Mouse (Mus musculus) spleen, adult 2 months (tissue): ENCODE data around the gene Zfp988.
"Not testable (repeated sequence)": the region's sequence is repeated elsewhere in the genome, so short reads cannot be mapped to it uniquely, and the experiment has no call there.

Experiments used
- CTCF ChIP-seq: fragments of 200-500 bp; IDR thresholded peaks from 2 replicates; pipeline ENCODE4 v1.5.1; 2011; ENCODE audit warnings: mild to moderate bottlenecking, inconsistent platforms; ENCODE audit not compliant: insufficient read depth, insufficient read length, insufficient replicate concordance; ENCODE audit errors: extremely low read depth
- POLR2A ChIP-seq: fragments of 200-500 bp; IDR thresholded peaks from 2 replicates; pipeline ENCODE4 v1.6.1; 2011; ENCODE audit warnings: low read depth, low read length, inconsistent platforms

- not testable (repeated sequence) for TF ChIP-seq CTCF, POLR2A
Observed at GRCm38 (mm10) chr4:147350541-147350940, 45.1 kb downstream of the Zfp988 start.
